Mouse (Mus musculus) thymus, postnatal 14 days (tissue): Measurements from ENCODE around the gene Sncg.

Source experiments
- DNase-seq: peaks from one replicate; pipeline ENCODE4 v3.0.0; 2021

The Sncg gene

DNA sequence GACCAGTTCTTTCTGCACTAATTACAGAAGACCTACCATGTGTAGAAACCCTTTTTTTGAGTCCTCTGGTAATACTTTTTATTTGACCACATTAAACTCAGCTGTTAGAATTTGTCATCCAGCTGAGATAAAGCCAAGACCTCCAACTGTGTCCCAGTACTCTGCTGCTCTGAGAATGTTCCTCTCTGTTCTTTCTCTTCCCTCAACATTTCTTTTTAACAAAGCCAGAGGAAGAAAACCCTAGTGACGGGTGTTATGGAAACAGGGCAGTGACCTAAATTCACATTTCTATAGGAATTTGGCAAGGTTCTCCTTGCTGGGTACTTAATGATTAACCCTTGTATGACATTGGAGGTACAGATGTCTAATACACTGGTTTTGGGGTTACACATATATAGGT lies 35.1 kb downstream of the Sncg start:
- no peak for DNase-seq

- DNase-seq, result no peak
Observed at GRCm38 (mm10) chr14:34332476-34332875, 42.1 kb downstream of the Sncg start.

DNA sequence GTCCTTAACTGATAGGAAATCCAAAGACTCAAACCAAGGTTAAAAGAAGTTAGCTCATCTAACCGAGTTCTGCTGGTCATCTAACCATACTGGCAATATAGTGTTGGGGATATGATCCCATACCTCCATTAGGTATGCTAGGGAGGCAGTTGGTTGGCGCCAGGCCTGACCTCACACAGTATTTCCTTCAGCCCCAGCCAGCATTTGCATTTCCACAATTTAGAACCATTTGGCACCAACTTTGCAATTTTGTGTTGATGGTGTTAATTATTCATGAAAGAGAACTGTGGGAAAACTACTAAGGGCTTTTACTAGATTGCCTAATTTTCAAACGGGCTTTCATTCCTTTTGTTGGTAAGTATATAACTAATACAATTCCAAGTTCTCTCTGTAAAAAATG lies 42.7 kb downstream of the Sncg start:
- DNase-seq, result no peak

- DNase-seq, result no peak
Observed at GRCm38 (mm10) chr14:34330657-34331158, 43.9 kb downstream of the Sncg start.

- no peak for DNase-seq
Observed at GRCm38 (mm10) chr14:34327618-34328017, 47.0 kb downstream of the Sncg start.

- DNase-seq, result no peak
Observed at GRCm38 (mm10) chr14:34326606-34327005, 48.0 kb downstream of the Sncg start.

DNA sequence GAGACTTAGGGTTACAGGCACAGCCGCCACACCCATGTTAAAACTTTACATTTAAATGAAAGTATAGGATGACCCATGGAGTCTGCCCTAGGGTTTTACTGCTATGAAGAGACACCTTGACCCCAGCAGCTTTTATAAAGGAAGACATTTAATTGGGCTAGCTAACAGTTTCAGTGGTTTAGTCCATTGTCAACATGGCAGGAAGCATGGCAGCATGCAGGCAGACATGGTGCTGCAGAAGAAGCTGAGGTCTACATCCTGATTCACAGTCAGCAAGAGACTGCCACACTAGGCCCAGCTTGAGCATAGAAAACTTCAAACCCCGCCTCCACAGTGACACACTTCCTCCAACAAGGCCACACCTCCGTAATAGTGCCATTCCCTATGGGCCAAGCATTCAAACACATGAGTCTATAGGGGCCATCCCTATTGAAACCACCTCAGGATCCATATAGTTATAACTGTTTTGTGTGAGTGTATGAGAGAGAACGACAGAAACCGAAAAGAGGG lies 51.0 kb downstream of the Sncg start:
- DNase-seq, result no peak
